Mouse (Mus musculus): ENCODE results near the gene Ndufb7.
"Not testable (repeated sequence)": the region's sequence is repeated elsewhere in the genome, so short reads cannot be mapped to it uniquely, and the experiment has no call there.

The Ndufb7 gene

DNA sequence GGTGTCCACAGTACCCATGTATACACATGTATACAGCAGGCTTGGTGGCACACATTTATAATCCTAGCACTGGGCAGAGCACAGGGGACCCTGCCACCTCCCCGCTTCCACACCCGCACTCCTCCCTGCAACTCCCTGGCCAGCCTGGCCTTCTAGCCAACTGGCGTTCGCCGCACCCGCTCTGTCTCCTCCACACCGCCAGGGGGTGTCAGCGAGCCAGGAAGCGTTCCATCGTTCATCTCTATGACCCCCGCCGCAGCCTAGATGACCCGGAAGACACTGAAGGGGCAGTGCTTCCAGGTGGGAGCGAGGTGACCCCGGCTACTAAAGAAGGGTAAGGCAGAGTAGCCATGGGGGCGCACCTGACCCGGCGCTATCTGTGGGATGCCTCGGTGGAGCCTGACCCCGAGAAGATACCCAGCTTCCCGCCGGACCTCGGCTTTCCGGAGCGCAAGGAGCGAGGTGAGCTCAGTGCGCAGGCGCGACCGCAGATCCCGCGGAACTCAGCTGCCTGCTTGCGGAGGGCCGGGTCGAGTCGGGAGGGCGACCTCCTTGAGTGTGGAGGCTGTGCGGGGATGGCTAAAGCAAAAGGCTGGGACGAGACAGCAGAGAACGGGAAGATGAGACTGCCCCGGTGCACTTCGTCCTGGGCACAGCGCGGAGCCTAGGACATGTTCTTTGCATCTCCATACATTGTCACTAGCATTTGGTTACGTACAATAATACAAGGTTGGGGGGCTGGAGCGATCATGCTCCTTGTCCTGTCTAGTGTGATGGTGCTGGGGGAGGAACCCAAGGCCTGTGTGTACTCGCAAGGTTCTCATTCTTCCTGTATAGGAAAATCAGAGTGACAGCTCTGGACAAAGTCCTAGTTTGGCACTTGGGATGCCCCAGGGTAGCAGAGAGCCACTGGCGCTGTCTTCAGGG is at the start of gene Ndufb7:
Ndufb7 (plus strand) TSS at position 203 of the 927 bp plus-strand sequence.
- peak; percentile 96 for DNase-seq (ENCODE audit: low read depth, low spot score)

DNA sequence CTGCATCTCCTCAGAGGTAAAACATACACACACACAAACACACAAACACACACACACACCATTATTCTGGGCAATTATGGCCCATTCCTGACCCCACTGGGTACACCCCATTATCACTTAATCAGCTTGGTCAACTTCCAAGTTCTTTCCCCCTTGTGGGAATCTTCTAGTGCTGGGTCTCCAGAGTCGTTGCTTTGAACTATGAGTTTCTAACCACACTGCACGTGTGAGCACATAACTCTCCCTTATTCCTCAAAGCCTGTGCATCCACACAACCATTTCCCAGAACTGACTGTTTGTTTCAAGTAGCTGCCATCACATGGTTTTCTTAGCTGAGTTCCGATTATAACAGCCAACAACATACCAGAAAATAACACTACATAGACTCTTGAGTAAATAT is 46.0 kb upstream of the Ndufb7 start:
- DNase-seq (ENCODE audit: low read depth, low spot score) = no peak

DNA sequence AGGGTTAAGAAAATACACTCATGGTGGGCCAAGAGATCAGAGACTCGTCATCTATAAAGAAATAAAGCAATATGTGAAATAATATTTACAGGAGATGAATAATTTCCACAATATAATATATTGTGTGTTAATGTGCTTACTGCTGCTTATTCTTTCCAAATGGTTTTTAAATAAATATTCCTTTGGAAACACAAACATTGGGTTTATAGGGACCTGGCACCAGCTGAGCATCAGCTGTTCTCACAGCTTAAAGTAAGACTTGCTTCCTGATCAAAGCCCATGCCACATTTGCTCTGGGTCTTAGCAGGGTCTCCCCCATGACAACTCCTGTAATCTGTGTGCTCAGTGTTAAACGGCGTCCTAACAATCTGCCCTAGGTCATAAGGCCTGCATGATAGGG is 45.6 kb upstream of the Ndufb7 start:
- DNase-seq (ENCODE audit: low read depth, low spot score) = not testable (repeated sequence)

DNA sequence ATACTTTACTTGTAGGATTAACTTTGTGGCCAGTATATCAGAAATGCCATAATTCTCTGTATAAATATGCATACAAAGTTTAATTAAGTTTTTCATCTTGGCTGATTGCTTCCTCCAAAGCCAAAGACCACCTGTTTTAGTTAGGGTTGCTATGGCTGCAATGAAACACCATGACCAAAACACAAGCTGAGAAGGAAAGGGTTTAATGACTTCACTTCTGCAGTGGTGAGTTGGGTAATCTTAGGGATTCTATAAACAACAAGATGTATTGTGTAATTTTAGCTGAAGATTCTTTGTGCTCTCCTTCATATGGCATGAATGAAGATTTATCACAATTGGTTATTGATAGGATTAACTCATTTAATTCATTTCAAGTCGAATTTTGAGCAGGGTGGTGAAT is 45.2 kb upstream of the Ndufb7 start:
- no peak for DNase-seq (ENCODE audit: low read depth, low spot score)

DNA sequence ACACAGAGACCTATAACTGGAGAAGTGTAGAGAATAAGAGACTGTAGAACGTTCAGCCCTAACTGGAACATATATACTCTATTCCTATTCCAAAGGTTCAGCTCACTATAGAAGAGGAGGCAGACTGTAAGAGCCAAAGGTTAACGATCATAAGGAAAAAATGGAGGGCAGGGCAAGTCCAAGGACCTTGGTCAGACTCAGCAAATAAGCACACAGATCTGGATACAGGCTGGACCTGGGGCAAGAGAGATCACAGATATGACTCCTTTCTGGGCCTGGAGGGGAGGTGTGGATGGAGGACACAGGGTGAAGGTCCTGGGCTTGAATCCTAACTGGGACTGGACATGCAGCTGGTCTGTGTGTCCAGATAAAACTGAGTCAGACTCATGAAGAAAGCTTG is 31.7 kb upstream of the Ndufb7 start:
- no peak for DNase-seq (ENCODE audit: low read depth, low spot score)

DNA sequence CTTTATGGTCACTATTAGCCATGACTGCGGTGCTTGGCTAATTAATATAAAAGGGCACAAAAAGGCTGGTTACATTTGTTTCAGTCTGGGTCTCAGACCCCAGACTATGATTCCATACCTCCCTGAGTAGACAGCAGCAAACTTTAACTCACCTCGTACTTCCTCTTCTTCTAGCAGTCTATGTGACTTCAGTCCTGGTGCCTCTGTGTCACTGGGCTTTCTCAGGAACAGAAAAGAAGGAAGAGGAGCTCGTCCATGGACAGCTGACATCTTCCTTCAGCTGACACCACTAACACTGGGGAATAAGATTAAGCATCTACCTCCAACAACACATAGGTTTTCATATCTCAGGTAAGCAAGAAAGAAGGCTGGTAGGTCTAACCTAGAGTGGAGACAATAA is 30.7 kb upstream of the Ndufb7 start, which contains the start of gene Olfr370:
Olfr370 (plus strand) TSS at position 45 of the 400 bp plus-strand sequence.
- no peak for DNase-seq (ENCODE audit: low read depth, low spot score)

DNA sequence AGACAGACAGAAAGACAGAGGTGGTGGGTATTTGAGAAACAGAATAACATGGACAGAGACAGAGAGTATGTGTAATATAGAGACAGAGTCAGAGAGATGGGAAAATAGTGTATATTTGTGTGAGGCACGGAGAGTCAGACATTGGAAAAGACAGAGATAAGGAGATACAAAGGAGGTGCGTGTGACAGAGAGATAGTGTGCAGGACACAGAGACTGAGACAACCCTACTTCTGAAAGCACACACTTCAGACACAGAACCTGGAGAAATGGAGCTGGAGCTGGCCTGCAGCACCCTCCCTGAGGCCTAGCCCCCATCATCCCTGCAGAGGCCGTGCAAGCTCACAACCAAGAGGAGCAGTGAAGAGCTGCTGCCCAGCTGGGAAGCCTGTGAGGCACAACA is 3.8 kb upstream of the Ndufb7 start:
- DNase-seq (ENCODE audit: low read depth, low spot score) = no peak

DNA sequence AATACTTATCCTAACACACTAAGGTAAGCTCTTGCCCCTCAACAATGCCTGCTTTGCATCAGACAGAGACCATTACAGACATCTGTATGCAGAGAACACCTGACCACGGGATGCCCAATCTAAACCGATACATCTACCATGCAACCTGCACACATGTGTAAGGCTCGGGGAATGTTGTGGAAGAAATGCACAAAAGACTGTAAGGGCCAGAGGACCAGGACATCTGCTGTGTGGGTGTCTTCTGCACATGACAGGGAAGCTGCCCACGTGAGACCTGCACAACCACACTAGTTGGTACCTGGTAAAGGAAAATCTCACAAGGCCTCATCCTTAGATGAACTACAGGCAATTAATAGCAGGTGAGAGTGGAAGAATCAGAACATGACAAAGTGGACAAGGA is 3.2 kb upstream of the Ndufb7 start:
- peak; percentile 3 for DNase-seq (ENCODE audit: low read depth, low spot score)

DNA sequence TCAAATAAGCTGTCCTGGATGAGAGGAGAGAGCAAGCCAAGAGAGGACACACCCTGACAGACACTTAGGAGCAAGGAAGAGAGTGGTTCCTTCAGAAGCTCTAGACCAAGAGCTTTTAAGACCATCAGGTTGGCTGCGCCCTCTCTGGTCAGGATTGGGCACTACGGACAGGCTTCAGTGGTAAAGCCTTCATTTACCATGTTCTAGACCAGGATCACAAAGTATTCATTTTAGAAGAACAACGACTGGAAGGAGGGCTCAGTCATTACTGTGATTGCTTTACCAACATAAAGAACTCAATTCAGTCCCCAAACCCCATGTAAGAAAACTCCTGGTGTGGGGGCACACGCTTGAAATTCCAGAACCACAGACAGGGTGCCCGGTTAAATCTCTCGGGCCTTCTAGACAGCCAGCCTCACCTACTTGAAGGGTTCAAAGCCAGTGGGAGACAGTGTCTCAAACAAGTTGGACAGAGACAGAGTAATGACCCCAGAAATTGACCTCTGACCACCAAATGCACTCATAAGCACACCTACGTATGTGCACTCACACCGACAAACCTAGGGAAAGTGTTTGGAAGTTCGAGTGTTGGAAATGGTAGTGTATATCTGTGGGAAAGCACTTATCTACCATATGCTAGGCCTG is 618 bp upstream of the Ndufb7 start:
- DNase-seq (ENCODE audit: low read depth, low spot score) = peak; percentile 16

DNA sequence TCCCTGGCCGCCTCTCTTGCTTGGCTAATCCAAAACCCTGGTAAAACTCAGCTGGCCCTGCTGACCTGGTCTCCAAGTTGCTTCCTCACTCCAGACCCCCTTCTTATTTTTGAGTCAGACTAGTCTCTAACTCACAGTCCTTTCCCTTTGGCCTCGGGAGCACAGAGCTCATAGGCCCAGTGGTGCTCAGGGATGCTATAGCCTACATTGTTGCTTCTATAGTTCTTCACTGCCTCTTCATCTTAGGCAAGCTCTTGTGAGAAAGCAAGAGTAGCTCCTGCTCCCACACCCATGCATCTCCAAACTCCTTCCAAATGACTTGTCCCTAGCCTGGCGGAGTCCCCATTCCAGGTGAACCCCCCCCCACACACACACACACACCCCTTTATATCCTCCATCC is 1.2 kb downstream of the Ndufb7 start:
- DNase-seq (ENCODE audit: low read depth, low spot score) = peak; percentile 12

DNA sequence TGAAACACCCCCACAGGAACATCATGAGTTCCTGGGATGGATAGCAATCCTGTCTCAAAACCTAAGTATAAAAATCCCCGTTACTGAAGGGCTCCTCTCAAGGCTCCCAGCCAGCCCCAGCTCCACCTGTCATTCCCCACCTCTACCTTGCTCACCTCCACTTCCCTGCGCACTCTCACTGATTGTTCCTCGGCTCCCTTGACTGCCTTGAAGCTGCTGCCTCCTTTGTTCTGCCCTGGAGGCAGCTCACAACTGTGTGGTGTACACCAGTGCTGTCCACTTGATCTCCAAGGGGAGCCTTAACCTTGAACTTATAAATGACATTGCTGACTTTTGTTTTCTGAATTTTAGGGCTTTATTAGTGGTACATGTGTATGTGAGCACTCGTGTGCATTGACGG is 1.7 kb downstream of the Ndufb7 start:
- peak; percentile 5 for DNase-seq (ENCODE audit: low read depth, low spot score)

DNA sequence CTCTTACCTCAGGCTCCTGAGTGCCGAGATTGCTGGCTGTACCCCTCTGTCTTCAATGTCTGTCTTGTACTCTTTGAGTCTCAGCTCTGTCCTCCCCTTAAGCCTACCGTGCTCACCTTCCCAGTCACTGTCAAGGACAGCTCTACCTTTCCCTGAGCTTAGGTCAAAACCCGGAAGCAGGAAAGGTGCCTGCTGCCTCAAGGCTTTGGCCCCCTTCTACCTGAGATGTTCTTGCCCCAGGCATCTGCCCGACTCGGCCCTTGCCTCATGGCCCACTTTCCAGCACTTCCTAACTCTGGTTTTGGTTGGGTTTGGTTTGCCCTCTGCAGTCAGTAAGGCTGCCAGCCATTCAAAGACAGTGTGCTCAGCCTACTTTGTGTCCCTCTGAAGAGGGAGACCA is 2.3 kb downstream of the Ndufb7 start:
- DNase-seq (ENCODE audit: low read depth, low spot score) = peak; percentile 2

DNA sequence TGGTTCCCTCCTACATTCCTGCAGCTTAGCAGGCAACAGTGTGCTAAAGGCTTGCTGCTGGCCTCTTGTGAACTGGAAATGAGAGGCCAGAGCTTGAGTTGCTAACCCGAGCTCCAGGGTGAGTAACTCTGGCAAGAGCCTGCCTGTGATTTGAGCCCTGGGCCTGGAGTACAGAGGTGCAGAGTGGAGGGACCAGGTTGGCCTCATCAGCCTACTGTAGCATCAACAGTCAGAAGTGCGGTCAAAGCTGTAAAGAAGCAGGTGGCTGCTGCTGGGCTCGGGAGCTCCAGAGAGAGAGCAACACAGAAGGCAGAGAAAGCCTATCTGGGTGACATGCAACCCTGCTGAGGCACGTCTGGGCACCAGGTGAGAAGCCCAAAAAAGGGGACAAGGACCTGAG is 2.7 kb downstream of the Ndufb7 start:
- DNase-seq (ENCODE audit: low read depth, low spot score) = peak; percentile 6

DNA sequence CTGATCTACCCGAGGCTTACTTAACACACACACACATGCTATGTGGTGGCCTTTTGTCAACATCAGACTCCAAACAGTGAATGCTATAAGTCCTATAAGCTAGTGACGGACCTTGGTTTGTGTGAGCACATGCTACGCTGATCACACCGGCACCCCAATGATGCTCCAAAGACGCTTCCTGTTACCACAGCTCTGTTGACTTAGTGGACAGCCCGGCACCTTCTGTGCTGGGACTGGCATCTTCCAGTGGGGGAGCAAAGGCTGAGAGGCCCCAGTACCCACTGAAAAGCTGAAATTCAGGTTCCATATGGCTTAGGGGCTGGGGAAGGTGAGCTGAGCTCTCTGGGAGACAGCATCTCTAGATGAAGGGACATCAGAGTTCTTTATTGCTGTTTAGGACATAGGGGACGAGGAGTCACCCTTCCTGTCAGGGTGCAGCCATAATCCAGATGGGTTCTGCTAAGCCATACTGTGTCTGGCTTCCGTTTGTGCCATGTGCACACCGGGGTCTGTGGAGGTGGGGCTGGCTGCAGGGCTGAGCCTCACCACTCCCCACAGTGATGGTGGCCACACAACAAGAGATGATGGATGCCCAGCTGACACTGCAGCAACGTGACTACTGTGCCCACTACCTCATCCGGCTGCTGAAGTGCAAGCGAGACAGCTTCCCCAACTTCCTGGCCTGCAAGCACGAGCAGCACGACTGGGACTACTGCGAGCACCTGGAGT is 4.0 kb downstream of the Ndufb7 start:
- peak; percentile 10 for DNase-seq (ENCODE audit: low read depth, low spot score)

DNA sequence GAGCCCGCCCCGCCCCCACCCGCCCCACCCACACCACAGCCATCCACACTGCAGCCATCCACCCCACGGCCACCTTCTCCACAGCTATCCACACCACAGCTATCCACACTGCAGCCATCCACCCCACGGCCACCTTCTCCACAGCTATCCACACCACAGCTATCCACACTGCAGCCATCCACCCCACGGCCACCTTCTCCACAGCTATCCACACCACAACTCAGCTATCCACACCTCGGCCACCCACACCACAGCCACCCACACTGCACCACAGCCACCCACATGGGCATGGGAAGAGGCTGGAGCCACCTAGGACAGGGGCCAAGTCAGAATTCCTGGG is 4.5 kb downstream of the Ndufb7 start:
- not testable (repeated sequence) for DNase-seq (ENCODE audit: low read depth, low spot score)

DNA sequence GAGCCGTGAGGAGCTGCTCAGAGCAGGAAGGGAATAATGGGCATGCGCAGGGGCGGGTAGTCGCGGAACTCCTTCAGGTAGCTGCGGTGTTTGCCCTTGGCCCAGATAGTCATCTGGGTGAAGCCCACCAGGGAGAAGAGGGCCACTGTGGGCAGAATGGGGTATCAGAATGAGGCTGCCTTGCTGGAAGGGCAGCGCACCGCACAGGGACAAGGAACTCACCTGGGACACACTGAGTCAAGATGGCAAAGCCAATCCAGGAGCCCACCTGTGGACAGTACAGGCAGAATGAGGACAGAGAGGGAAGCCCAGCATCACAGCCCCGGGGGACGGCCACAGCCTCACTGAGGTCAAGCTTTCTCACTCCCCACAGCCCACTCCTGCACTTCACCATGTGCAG is 5.3 kb downstream of the Ndufb7 start:
- DNase-seq (ENCODE audit: low read depth, low spot score) = no peak

DNA sequence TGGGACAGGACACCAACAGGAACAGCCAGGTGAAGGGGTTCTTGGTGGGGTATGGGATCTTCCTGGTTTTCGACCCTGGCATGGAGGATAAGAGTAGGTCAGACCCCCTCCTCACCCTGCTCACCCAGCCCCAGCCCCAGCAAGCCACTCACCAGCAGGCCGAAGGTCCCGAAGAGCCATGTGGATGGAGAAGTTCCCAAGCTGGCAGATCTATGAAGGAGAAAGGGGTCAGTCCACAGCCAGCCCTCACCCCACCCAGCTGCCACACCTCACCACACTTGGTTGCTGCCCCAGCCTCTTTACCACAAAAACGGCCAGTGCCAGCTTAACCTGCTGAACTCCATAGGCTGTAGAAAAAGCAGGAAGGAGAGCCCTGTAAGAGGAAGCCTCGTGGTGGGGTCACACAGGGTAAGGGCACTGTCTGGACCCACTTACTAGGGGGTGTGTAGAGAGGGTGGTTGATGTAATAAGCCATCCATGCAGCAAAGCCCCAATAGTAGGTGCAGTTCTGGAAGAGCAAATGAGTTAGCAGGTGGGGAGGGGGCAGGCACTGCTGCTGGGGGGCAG is 5.9 kb downstream of the Ndufb7 start:
- no peak for DNase-seq (ENCODE audit: low read depth, low spot score)

DNA sequence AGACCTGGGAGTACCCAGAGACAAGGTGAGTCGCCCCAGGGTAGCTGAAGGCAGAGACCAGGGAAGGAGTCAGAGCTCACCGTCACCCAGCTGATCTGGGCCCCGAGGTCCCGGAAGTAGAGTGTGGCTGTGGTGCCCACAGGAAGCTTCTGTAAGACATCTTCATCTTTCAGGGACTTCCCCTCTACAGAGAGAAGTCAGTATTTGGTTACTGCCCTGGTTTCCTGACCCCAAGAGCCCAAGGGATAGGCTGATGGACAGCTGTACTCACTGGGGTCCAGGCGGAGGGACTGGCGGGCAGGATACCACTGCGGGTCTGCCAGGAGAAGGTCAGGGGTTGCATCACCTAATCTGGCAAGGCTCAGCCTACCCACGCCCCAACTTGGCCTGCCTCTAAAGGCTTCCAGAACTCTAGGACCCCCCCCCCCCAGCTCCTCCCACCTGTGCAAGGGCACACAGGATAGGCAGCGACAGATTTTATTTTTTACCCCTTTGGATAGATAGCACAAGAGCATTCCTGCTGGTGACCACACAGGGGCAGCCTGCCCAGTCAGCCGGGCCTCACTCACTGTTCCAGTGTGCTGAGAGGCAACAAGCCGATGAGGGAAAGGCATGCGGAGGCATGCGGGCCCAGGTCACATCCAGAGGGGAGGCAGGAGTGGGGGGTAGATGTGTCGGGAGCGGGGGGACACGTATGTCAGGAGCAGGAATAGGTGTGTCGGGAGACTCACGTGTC is 6.8 kb downstream of the Ndufb7 start:
- peak; percentile 46 for DNase-seq (ENCODE audit: low read depth, low spot score)

DNA sequence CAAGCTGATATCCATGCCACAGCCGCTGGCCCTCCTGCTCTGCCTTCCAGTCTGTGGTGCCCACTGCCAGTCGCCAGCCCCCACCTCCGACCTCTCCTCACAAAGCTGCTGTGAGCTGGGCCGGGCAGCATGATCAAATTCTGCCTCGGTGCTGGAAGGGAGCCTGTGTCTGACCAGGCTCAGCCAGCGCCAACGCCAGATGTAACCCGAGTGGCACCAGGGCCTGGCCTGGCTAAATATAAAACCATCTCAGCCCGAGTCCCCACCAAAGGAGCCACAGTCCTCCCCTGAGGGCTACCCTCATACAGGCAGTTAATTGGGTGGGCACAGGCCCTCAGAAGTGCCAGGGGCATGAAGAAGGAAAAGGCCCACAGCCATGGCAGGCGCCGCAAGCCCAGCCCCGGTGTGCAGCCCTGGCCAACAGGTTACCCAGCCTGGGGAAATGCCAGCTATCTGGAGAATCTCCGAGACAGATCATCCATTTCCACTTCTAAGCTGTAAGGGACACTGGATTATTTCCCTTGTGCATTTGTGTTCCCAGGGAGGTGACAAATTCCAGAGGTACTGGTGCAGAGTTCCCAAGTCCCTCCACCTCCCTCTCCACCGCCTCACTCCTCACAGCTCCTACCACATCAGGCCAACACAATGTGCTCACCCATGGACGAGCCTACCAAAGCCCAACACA is 8.3 kb downstream of the Ndufb7 start:
- DNase-seq (ENCODE audit: low read depth, low spot score) = peak; percentile 24

DNA sequence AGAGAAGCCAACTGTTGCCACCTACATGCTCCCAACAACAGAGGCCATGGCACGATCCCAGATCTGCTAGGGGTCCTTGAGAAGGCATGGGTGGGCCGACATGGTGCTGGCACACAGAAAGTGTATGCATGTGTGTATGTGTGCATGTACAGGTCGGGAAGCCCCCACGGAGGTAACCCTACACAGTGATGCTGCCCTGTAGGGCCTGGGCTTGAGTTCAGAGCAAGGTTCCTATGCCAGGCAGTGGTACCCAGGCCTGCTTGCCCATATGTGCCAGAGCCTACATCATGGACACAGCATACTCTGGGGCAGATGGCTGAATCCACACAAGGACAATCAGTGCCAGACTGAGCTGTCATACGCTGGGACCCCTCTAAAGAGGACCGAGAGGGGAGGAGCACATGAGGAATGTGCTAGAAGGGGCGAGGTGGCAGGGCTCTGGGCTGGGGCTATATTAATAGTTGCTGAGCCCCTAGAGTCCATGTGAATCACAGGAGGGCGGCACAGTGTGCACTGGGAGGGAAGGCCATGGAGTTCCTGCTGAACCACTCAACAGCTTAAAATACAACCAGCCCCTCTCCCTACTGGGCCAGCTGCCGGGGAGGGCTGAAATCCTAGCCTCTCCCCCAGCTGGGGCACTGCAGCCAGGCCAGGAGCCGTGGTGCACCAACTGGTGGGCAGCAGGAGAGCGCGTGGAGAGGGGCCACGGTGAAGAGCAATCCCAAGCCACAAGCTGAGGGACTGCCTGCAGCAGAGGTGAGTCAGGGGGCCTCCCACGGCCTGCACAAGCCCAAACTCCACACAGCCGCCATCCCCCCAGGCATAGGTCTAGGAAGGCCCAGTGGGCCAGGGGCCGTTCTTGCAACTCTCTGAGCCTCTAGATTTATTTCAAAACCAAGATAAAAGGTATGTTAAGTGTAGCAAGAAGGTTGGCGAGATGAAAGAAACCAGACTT is 9.4 kb downstream of the Ndufb7 start:
- peak; percentile 35 for DNase-seq (ENCODE audit: low read depth, low spot score)

Data from brain, adult 2 months (tissue).